Mouse (Mus musculus) forebrain, embryonic 16.5 days (tissue): ENCODE data around the gene Traf7. TPM values are rescaled to one million over a fixed set of nuclear protein-coding genes. Genes with fewer than 3 reads are reported as not detected.

Experiments
- ATAC-seq: fragments of 200-750 bp; cut with Nextera tagmentation; 2 replicates; pipeline ENCODE4 v1.8.0; 2017; ENCODE audit warnings: mild to moderate bottlenecking, moderate library complexity
- H3K27ac ChIP-seq: fragments of 300-500 bp; sonication (generic); 2 replicates; pipeline ENCODE4 v1.5.1; 2014; ENCODE audit warnings: low read length, control low read depth
- H3K27me3 ChIP-seq: fragments of 300-500 bp; sonication (generic); replicated peaks from 2 replicates; pipeline ENCODE4 v1.6.1; 2014; ENCODE audit warnings: low read length; ENCODE audit not compliant: control insufficient read depth, insufficient read depth
- H3K36me3 ChIP-seq: fragments of 300-500 bp; sonication (generic); 2 replicates; pipeline ENCODE4 v1.6.1; 2014; ENCODE audit not compliant: control insufficient read depth, insufficient read depth
- H3K4me1 ChIP-seq: fragments of 300-500 bp; sonication (generic); replicated peaks from 2 replicates; pipeline ENCODE4 v1.6.1; 2014; ENCODE audit warnings: low read length; ENCODE audit not compliant: control insufficient read depth, insufficient read depth
- H3K4me2 ChIP-seq: fragments of 300-500 bp; sonication (generic); 2 replicates; pipeline ENCODE4 v1.6.1; 2014; ENCODE audit warnings: mild to moderate bottlenecking, low read length, control low read depth
- H3K4me3 ChIP-seq: fragments of 300-500 bp; sonication (generic); replicated peaks from 2 replicates; pipeline ENCODE4 v1.5.1; 2014; ENCODE audit warnings: mild to moderate bottlenecking, low read length, control low read depth
- H3K9ac ChIP-seq: fragments of 300-500 bp; sonication (generic); replicated peaks from 2 replicates; pipeline ENCODE4 v1.6.1; 2014; ENCODE audit warnings: low read depth, low read length, control low read depth
- H3K9me3 ChIP-seq: fragments of 300-500 bp; sonication (generic); 2 replicates; pipeline ENCODE4 v1.6.1; 2016; ENCODE audit warnings: low read length; ENCODE audit not compliant: control insufficient read depth
- WGBS: fragments of 180-500 bp; shearing (Covaris S2); extraction: QIAGEN DNeasy Blood & Tissue Kit; methylation state at CpG from one replicate; pipeline ENCODE4 v1.1.7; 2014; 5-methylcytosine and 5-hydroxymethylcytosine counted together
- polyA plus RNA-seq: library from polyadenylated mRNA; unstranded; fragments of >200 nt; fragmentation: Nextera tagmentation; extraction: Ambion mirVana; gene quantifications from 2 replicates; pipeline ENCODE4 v1.2.1, GENCODE M21; 2015

Traf7 gene
- polyA plus RNA-seq = 108 and 121 TPM in 2 replicates

- Histone ChIP-seq H3K4me2 (peak within 1 kb of the TSS; percentile 88), H3K36me3 (no peaks in the 10 kb centered on the region), H3K4me3 (peak within 1 kb of the TSS; percentile 98), H3K9me3 (no peaks in the 10 kb centered on the region), H3K9ac (peak within 1 kb of the TSS; percentile 97), H3K27ac (peak within 1 kb of the TSS; percentile 92), H3K27me3 (no peaks in the 10 kb centered on the region), H3K4me1 (peaks cover 49% of the 10 kb centered on the region)
- peak; percentile 98 for ATAC-seq
- WGBS = under 1% methylated on average over 40 of the region's 40 CpGs
Measured at GRCm38 (mm10) chr17:24527723-24528559, at the start of gene Traf7. TSS of gene Traf7 (minus strand) at chr17:24527938.

DNA sequence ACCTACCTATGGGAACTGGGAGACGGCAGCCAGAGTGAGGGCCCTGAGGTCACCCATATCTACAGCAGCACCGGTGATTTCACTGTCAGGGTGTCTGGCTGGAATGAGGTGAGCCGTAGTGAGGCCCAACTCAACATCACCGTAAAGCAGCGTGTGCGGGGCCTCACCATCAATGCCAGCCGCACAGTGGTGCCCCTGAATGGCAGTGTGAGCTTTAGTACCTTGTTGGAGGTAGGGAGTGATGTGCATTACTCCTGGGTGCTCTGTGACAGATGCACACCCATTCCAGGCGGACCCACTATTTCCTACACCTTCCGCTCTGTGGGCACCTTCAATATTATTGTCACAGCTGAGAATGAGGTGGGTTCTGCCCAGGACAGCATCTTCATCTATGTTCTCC is 46.1 kb upstream of the Traf7 start:
- Histone ChIP-seq H3K9ac (no peak overlapping the region), H3K4me2 (no peak overlapping the region), H3K36me3 (peaks cover 16% of the 10 kb centered on the region), H3K4me1 (no peaks in the 10 kb centered on the region), H3K4me3 (no peak overlapping the region), H3K9me3 (no peaks in the 10 kb centered on the region), H3K27ac (no peak overlapping the region), H3K27me3 (no peaks in the 10 kb centered on the region)
- no peak for ATAC-seq
- 93% methylated on average over 9 of the region's 9 CpGs for WGBS

- 94% methylated on average over 12 of the region's 12 CpGs for WGBS
- Histone ChIP-seq H3K4me3 (no peak overlapping the region), H3K9ac (no peak overlapping the region), H3K9me3 (no peaks in the 10 kb centered on the region), H3K27me3 (no peaks in the 10 kb centered on the region), H3K27ac (no peak overlapping the region), H3K4me1 (no peaks in the 10 kb centered on the region), H3K36me3 (peaks cover 18% of the 10 kb centered on the region), H3K4me2 (no peak overlapping the region)
- ATAC-seq = no peak
Measured at GRCm38 (mm10) chr17:24572651-24573245, 45.0 kb upstream of the Traf7 start.

DNA sequence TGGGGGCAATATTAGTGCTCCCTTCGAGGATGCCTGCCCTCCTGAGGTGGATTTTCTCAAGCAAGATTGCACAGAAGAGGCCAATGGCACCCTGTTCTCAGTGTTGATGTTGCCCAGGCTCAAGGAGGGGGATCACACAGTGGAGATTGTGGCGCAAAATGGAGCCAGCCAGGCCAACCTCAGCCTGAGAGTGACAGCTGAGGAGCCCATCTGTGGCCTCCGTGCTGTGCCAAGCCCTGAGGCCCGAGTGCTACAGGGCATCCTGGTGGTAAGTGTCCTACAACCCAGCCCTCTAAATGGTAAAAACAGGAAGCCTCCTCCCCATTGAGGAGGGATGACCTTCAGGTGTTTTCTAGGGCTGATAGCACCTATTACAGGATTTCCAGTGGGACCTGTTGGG is 42.1 kb upstream of the Traf7 start:
- H3K4me1 ChIP-seq = no peaks in the 10 kb centered on the region
- no peak overlapping the region for H3K4me3 ChIP-seq
- no peak overlapping the region for H3K9ac ChIP-seq
- ATAC-seq = no peak
- peaks cover 13% of the 10 kb centered on the region for H3K36me3 ChIP-seq
- no peaks in the 10 kb centered on the region for H3K27me3 ChIP-seq
- 89% methylated on average over 4 of the region's 4 CpGs for WGBS
- H3K9me3 ChIP-seq = no peaks in the 10 kb centered on the region
- H3K27ac ChIP-seq = no peak overlapping the region
- no peak overlapping the region for H3K4me2 ChIP-seq

- no peak overlapping the region for H3K27ac ChIP-seq
- 65% methylated on average over 8 of the region's 8 CpGs for WGBS
Measured at GRCm38 (mm10) chr17:24567034-24567779, 39.5 kb upstream of the Traf7 start.

DNA sequence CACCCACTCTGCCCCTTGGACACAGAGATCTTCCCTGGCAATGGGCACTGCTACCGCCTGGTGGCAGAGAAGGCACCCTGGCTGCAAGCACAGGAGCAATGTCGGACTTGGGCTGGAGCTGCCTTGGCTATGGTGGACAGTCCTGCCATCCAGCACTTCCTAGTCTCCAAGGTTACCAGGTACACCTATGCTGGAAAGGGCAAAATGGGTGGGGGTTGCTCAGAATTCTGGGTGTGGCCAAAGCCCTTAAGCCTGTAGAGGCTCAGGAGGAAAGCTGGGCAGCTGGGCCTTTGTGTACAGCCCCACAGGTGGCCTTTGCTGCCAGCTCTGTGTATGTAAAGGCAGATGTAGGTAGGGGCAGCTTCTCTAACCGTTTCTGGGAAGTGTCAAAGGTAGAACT is 38.1 kb upstream of the Traf7 start:
- Histone ChIP-seq H3K27ac (no peak overlapping the region), H3K9ac (no peak overlapping the region), H3K4me2 (no peak overlapping the region), H3K27me3 (no peaks in the 10 kb centered on the region), H3K9me3 (no peaks in the 10 kb centered on the region), H3K36me3 (peaks cover 3% of the 10 kb centered on the region; the same call in 1 of the 2 replicates), H3K4me3 (no peak overlapping the region), H3K4me1 (no peaks in the 10 kb centered on the region)
- ATAC-seq = no peak
- 64% methylated on average over 3 of the region's 3 CpGs for WGBS

More at GRCm38 (mm10) chr17:24567034-24567779, 39.5 kb upstream of the Traf7 start:
- no peaks in the 10 kb centered on the region for H3K27me3 ChIP-seq
- H3K4me2 ChIP-seq = no peak overlapping the region
- no peak overlapping the region for H3K9ac ChIP-seq
- peaks cover 4% of the 10 kb centered on the region; the same call in 1 of the 2 replicates for H3K36me3 ChIP-seq
- no peak overlapping the region for H3K4me3 ChIP-seq
- H3K9me3 ChIP-seq = no peaks in the 10 kb centered on the region
- H3K4me1 ChIP-seq = no peaks in the 10 kb centered on the region
- ATAC-seq = no peak

GRCm38 (mm10) chr17:24565092-24565491 is 37.4 kb upstream of the Traf7 start:
- Histone ChIP-seq H3K27ac (no peak overlapping the region), H3K4me2 (no peak overlapping the region), H3K9me3 (no peaks in the 10 kb centered on the region), H3K27me3 (no peaks in the 10 kb centered on the region), H3K36me3 (peaks cover 3% of the 10 kb centered on the region; the same call in 1 of the 2 replicates), H3K4me3 (no peak overlapping the region), H3K4me1 (no peaks in the 10 kb centered on the region), H3K9ac (no peak overlapping the region)
- 85% methylated on average over 3 of the region's 3 CpGs for WGBS
- ATAC-seq = no peak

DNA sequence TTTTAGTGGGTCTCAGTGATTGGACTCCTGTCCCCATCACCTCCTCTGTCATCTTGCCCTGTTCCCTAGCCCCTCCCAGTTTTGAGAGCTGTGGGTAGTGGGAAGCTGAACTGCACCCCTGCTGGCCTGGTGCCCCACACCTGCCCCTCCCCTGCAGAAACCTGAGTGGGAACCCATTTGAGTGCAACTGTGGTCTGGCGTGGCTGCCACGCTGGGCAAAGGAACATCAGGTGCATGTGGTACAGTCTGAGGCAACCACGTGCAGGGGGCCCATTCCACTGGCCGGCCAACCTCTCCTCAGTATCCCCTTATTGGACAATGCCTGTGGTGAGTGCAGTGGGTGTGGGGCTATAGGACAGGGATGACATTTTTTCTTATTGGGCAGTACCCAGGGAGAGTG is 36.7 kb upstream of the Traf7 start:
- 93% methylated on average over 4 of the region's 4 CpGs for WGBS
- H3K4me1 ChIP-seq = peaks cover under 1% of the 10 kb centered on the region
- no peak overlapping the region for H3K4me2 ChIP-seq
- H3K27ac ChIP-seq = no peak overlapping the region
- H3K9ac ChIP-seq = no peak overlapping the region
- no peak for ATAC-seq
- no peaks in the 10 kb centered on the region for H3K9me3 ChIP-seq
- H3K4me3 ChIP-seq = no peak overlapping the region
- H3K36me3 ChIP-seq = peaks cover 3% of the 10 kb centered on the region; the same call in 1 of the 2 replicates
- no peaks in the 10 kb centered on the region for H3K27me3 ChIP-seq

DNA sequence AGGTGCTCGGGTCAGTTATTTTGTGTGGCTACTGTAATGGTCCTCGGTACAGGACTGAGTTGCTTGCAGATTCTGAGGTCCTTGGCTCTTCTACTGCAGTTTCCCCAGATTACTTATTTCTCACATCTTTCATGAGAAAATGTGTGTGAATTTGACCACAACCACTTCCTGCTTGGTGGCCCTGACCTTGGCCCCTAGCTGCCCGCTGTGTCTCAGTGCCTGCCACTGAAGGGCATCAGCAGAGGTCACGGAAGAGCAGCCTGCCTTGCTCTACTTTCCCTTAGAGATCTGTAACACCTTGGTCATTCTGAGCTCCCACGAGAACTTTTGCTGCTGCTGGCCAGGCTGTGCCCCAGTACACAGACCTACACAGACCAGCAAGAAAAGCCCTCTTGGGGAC is 35.9 kb upstream of the Traf7 start:
- no peak for ATAC-seq
- WGBS = 87% methylated on average over 5 of the region's 5 CpGs

More for the DNA sequence above, 35.9 kb upstream of the Traf7 start:
- Histone ChIP-seq H3K4me3 (no peak overlapping the region), H3K27me3 (no peaks in the 10 kb centered on the region), H3K9me3 (no peaks in the 10 kb centered on the region), H3K27ac (no peak overlapping the region), H3K9ac (no peak overlapping the region), H3K4me1 (peaks cover 8% of the 10 kb centered on the region), H3K4me2 (no peak overlapping the region), H3K36me3 (peaks cover 2% of the 10 kb centered on the region; the same call in 1 of the 2 replicates)
